Mouse (Mus musculus) thymus, postnatal 0 days (tissue): Measurements from ENCODE around the gene Crlf1. TPM values are rescaled to one million over a fixed set of nuclear protein-coding genes. Genes with fewer than 3 reads are reported as not detected.

Experiments
- DNase-seq: peaks from one replicate; pipeline ENCODE4 v3.0.0-alpha.2; 2015; ENCODE audit warnings: low spot score
- polyA plus RNA-seq: library from polyadenylated mRNA; unstranded; fragments of >200 nt; fragmentation: Nextera tagmentation; extraction: Ambion mirVana; gene quantifications from 2 replicates; pipeline ENCODE4 v1.2.1, GENCODE M21; 2015

The Crlf1 gene
- polyA plus RNA-seq = 0.10 and 0.27 TPM in 2 replicates

GRCm38 (mm10) chr8:70492664-70493640 lies at the start of gene Crlf1:
TSS of gene Crlf1 (plus strand) at chr8:70493158.
- no peak for DNase-seq

DNA sequence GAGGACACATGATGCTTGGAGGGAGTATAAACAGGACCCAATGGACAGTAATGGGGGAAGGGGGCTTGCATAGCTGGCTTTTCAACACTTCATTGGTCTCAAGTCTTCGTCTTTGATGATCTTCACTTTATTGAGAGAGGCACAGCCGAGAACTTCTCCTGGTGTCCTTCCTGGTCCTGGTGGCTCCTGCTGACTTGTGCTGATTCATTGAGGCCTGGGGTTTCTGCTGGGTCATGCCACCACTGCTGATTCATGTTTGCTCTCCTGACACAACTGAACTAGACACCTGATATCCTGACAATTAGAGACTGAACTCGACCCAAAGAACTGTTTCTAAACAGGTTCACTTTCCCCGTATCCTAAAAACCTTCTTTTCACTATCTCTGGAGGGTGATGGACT lies 49.6 kb upstream of the Crlf1 start:
- DNase-seq = no peak

DNA sequence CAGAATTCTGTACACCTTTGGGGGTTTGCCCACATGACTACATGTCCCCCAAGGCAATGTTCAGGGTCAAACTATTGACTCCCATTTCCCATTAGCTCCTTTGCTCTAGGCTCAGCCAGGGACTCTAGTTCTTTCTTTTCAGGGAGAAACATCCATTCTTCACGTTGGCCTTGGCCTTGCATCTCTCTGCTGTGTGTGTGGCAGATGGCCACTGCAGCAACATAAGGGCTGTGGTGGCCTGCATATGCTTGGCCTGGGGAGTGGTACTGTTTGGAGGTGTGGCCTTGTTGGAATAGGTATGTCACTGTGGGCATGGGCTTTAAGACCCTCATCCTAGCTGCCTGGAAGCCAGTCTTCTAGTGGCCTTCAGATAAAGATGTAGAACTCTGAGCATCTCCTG lies 47.0 kb upstream of the Crlf1 start:
- DNase-seq = no peak

- DNase-seq = no peak
Measured at GRCm38 (mm10) chr8:70447639-70448420, 45.1 kb upstream of the Crlf1 start.

- no peak for DNase-seq
Measured at GRCm38 (mm10) chr8:70452196-70452966, 40.6 kb upstream of the Crlf1 start.

- DNase-seq = no peak
Measured at GRCm38 (mm10) chr8:70453852-70454251, 39.1 kb upstream of the Crlf1 start.

- DNase-seq = no peak
Measured at GRCm38 (mm10) chr8:70456996-70457395, 36.0 kb upstream of the Crlf1 start.

DNA sequence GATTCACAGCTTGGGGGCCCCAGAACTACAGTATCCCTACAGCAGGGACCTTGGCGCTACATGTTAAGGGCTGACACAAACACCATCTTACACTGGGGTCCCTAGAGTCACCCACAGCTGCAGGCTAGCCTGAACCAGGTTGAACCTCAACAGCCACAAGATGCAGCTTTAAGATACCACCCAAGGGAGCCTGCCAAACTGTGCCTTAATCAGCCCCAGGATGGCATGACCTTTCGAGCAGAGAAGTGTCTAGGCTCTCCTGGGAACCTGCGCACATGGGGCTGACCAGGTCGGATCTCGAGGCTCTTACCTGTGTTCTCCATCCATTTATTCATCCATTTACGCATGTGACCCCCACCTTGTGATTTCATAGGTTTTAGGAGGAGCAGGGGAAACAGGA lies 35.1 kb upstream of the Crlf1 start:
- DNase-seq = no peak

- DNase-seq = no peak
Measured at GRCm38 (mm10) chr8:70458462-70458861, 34.5 kb upstream of the Crlf1 start.

- no peak for DNase-seq
Measured at GRCm38 (mm10) chr8:70459636-70460035, 33.3 kb upstream of the Crlf1 start.

- no peak for DNase-seq
Measured at GRCm38 (mm10) chr8:70460199-70460598, 32.8 kb upstream of the Crlf1 start.

DNA sequence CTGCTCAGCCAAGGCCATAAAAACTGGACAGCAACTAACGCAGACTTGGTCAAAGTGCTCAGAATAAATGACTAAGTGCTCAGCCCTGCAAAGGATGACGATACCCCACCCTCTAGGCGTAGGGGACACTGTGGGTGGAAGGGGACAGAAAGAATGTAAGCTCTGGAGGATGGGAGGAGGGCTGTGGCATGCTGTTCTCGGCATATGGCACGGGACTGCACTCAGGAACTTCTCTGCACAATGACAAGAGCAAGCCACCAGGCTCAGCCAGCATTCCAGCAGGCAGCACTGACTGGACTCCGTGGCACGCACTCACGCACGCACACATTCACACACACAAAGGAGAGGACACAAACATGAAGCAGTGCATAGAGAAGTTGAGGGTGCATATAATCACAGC lies 32.4 kb upstream of the Crlf1 start:
- DNase-seq = no peak

DNA sequence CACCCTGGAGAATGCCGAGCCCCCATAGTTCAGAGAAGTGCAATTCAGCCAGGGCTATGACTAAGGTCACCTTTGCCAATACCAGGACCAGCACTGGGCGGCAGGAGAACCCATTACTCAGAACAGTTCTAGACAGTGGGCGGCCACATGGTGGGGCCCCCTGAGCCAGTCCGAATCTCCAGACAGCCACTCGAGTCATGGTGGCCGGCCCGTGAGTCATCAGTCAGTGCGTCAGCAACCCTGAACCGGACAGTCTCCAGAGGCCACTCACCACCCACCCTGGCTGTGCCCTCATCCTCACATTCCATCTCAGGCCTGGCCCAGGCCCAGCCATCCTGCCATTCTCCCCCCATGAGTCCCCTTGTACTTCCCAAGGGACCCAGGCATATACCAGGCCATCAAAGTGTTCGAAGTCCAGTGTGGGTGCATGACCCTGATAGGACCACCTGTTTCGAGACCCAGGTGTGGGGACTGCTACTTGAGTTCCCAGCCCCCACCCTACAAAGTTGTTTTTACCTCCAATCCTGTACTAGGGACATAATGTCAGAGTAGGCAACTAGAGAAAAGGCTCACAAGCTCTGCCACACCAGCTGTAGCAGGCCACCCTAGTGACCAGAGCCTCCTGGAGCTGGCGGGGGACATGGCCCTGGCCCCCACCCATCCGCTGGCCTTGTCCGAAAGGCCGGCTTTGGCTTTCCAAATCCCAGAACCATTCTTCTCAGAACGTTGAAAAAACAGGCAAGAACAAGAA lies 31.0 kb upstream of the Crlf1 start:
- DNase-seq = no peak

DNA sequence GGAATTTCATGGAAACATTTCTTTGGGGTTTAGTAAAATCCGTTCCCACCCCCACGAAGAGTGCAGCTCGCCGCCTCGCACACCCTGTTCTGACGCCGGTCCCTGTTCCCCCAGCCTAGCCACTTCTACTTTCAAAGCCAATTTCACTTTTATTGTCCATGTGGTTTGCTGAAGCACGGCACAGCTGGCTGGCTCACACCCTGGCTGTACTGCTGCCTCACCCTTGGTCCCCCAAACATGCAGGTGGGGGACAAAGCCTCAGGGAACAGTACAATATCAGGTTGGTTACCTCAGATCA lies 30.5 kb upstream of the Crlf1 start:
- DNase-seq = no peak

DNA sequence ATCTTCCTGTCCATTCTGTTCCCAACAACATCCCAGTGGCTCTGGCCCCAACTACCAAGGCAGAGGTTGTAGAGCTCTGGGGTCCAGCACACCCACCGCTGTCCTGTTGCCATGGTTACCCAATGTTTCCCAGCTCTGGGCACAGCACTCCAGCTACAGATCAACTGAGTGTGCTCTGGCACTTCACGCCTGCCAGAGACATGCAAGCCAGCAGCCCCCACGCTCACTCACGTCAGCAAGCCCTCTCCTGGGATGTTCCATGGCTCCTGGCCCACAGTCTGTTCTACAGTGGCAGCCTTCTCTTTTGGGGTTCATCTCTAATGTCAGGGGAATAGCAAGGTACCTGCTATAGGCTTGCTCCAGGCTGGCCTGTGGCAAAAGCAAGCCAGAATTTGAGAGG lies 29.7 kb upstream of the Crlf1 start:
- no peak for DNase-seq

GRCm38 (mm10) chr8:70464162-70464561 lies 28.8 kb upstream of the Crlf1 start:
- no peak for DNase-seq

DNA sequence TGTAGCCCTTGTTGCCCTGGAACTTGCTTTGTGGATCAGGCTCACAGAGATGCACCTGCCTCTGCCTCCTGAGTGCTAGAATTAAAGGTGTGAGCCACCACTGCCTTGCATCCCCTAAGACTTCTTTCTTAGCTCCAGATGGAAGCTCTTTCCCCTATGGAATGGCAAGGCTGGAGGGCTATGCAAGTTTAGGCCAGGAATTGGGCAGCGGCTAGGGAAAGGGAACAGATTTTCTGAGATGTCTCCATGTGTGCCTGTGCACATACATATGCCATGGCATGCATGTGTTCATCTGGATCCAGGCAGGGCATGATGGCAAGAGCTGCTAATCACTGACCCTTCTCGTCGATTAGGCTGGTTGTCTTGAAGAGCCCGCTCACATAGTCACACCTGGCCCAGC lies 27.3 kb upstream of the Crlf1 start:
- DNase-seq = no peak

DNA sequence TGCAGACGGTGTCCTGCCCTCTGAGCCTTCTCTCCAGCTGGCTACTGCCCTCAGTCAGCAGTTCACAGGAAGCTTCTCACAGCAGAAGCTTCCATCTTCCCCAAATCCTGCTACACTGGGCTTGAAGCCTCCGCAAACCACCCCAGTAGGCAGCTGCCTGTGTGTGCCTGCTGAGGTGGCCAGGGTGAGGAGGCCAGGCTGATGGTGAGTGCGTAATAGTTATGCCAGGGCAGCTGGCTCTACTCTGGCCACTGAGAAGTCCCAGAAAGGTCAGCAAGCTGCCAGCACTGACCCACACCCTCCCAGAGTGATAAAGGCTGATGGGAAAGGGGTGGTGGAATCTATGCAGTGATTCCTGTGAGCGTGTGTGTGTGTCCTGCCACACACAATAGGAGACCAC lies 26.7 kb upstream of the Crlf1 start:
- DNase-seq = no peak

DNA sequence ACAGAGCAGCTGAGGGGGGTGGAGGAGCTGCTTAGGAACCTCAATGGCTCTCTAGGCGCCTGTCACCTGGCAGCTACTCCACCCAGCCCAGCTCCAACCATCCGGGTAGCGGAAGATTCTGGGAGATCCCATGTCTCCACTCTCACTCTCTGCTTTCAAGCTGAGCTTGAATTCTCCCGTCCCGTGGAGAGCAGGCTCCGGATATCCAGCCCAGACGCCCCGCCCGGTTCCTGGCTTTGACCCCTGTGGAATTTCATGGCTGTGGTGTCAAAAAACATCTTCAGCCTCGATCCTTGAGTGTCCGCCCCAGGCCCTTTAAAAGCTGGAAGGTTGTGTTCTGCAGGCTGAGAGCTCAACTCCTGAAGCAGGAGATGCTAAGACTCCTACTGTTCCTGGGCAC lies 26.2 kb upstream of the Crlf1 start:
- DNase-seq = no peak

DNA sequence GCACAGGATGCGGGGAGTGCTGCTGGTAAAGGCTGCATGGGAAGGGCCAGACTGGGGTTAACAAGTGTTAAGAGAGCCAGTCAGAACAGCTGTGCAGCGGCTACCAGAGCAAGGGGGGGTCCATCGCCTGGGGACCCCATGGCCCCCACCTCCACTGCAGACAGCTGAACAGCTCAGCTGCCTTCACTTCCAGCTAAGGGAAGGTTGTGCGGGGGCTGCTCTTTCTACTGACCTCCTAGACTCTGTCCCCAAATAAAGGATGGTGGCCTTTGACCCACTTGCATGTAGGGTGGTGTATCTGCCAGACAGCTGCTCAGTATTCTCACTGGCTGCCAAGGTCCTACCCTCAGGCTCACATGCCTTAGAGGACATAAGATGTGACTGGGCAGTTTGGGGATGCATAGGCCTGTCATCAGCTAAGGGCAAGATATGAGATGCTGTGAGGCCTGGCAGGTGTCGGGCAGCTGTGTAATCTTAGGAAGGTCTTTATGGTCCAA lies 25.7 kb upstream of the Crlf1 start:
- no peak for DNase-seq

DNA sequence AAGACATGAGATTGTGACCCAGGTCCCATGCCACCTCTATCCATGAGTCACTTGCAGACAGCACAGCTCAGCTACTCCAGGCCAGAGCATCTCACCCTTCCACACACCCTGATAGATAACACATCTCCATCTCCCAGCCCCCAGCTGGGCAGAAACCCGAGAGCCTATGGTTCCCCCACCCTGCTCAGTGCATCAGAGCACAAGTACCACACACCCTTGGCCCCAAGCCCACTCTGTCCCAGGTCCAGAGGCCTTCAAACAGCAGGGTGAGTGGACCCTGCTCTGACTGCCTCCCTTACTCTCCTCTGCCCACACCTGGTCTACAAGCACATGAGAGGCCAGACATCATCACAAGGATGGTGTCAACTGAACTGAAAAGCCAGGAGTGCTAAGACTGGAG lies 25.1 kb upstream of the Crlf1 start:
- no peak for DNase-seq
